Mouse (Mus musculus) cortical plate, adult 2 months (tissue): ENCODE measurements around the gene Sema4f.

Experiments
- CTCF ChIP-seq: fragments of 200-500 bp; IDR thresholded peaks from 2 replicates; pipeline ENCODE4 v1.5.1; 2011; ENCODE audit warnings: mild to moderate bottlenecking, control low read depth, low read length; ENCODE audit not compliant: insufficient read depth; ENCODE audit errors: extremely low read depth
- POLR2A ChIP-seq: fragments of 200-500 bp; IDR thresholded peaks from 2 replicates; pipeline ENCODE4 v1.6.1; 2011; ENCODE audit warnings: mild to moderate bottlenecking, low read length, control low read depth; ENCODE audit not compliant: insufficient read depth; ENCODE audit errors: extremely low read depth

- TF ChIP-seq CTCF (no peak), POLR2A (no peak)
Measured at GRCm38 (mm10) chr6:82926528-82926927, 13.0 kb downstream of the Sema4f start.
